Mouse (Mus musculus) monocyte, adult 5-6 weeks (primary cell): ENCODE data around the gene Ccdc171. TPM values are rescaled to one million over a fixed set of nuclear protein-coding genes. Genes with fewer than 3 reads are reported as not detected.
A peak's percentile ranks its signal among the peaks of the same experiment; 100 is the strongest.
"Not testable (repeated sequence)": the region's sequence is repeated elsewhere in the genome, so short reads cannot be mapped to it uniquely, and the experiment has no call there.

ENCODE experiments used
- ATAC-seq: fragments of 153-309, 156-312 bp; replicated peaks from 2 replicates; pipeline ENCODE4 v1.8.0; 2017; ENCODE audit warnings: mild to moderate bottlenecking; ENCODE audit not compliant: low TSS enrichment, insufficient number of reproducible peaks, severe bottlenecking, poor library complexity, low FRiP score
- total RNA-seq: library from RNA; stranded (forward); fragments of 200-1000, 200-491, 200-594 nt; gene quantifications from 3 replicates; pipeline ENCODE4 v1.2.3, GENCODE M21; 2017

Gene Ccdc171
- total RNA-seq, result 20.6 to 27.2 TPM (median 24.0 TPM) in 3 replicates

DNA sequence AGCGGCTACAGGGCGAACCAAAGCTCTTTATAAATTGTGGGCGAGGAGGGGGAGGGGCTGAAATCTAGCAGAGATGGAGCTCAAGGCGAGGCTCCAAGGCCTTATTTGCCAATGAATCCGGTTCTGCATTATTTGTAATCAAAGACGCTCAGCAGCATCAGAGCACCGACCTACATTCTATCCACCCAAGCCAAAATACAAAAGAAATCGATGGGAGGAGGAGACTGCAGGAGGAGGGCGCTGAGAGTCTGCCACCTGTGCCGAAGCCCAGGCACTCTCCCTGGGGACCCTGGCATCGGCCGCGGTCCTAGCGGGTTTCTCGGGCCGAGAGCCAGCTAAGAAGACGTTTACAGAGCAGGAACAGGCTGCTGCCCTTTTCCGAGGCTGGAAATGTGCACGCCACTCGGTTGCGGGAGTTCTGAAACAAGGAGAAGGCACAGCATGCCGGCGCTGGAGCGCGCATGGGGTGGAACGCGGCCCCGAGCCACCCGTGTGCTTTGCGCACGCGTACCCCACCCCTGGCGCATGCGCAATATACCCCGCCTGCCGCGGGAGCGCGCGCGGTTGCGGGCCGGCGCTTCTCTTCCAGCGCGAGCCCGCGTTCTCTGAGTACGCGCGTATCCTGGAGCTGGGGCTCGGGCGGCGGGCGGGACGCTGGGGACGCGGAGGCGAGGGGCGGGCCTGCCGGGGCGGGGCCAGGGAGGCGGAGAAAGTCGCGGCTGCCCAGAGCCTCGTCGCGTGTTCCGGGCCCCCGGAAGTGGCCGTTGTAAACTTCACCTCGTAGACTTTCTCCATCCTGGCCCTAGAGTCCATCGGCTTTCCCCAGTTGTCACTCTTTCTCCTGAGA, at the start of gene Ccdc171:
Gene Ccdc171, plus strand, starts transcription at position 703 of the 847 bp plus-strand sequence.
- ATAC-seq, result peak; percentile 85

DNA sequence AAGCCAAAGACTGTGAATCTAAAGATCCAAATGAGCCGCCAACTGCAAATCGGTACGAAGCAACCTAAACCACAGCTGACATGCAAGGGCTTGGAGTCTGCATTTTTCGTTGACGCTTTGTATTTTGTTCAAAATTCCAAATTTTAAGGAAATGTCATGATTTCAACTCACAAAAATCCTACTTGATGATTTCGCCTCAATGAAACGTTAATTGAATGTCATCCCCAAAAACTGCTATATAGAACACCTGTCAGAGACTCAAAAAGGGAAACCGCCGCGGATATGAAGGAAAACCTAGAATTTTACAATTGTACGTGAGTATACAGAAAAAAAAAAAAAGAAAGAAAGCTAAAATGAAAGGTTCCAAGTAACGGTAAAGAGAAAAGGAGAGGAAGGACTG, 40.1 kb upstream of the Ccdc171 start:
- no peak for ATAC-seq

DNA sequence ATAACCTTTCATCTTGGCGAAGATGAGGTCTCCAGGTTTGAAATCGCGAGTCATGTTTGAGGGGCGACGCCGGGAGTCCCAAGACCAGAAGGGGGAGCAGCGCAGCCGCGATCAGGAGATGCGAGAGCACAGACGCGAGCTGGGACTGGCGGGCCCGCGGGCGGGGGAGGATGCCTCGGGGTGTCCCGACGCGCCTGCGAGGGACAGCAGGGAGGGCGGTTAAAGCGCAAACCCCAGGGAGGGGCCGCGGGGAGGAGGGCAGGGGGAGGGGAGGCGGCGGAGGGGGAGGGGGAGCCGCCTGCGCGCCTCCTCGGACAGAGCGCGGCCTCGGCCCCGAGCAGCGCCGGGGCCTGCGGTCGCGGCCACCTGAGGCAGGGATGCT, 39.6 kb upstream of the Ccdc171 start:
- ATAC-seq, result peak; percentile 73

DNA sequence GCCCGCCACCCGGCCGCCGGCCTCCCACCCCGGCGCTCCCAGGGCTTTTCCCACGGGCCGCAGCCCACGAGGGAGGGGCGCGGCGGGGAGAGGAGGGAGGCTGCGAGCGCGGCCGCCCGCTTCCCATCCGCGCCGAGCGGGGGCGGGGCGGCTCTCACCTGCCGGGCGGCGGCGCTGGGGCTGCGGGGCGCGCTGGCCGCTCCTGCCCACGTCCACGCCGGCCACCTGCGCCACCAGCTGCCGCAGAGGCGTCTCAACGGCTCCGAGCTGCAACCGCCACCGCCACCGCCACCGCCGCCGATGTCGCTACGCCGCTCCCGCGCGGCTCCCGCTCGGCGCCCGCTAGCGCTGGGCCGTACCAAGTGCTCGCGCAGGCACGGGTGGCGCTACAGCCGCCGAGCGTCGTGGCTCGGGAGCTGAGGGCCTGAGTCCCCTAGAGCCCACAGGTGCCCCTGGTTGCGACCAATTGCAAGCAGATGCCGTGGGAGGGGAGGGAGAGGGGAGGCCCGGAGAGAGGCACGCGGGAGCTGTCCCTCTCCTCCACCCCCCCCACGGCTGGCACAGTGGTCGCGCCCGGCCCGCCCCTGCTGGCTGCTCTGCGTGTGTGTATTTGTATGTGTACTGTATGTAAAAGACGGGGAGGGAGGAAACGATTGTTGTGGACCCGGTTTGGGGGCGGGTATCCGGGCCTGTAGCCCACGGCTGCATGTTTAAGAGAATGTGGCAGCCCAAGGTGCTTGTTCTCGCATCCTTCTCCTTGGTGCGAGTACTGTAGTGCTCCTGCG, 39.0 kb upstream of the Ccdc171 start, which contains the start of gene Psip1:
Gene Psip1, minus strand, starts transcription at position 343 of the 785 bp plus-strand sequence.
- peak; percentile 89 for ATAC-seq

DNA sequence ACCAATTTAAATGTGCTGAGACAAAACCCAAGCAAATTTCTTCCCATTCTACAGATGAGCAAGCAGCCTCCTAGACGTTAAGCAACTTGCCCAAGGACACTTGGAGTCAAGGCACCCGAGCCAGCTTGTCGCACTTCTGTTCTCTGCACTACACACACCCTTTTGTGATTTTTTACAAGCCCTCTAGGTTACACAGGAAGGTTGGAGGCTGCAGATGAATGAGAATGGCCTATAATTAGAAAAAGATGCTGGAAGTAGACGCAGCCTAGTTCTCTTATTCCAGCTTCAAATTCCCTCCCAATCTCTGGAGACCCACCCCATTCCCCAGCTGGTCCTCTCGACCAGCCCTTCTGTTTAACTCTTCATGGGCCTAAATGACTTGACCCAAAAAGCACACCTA, 36.2 kb upstream of the Ccdc171 start:
- no peak for ATAC-seq

DNA sequence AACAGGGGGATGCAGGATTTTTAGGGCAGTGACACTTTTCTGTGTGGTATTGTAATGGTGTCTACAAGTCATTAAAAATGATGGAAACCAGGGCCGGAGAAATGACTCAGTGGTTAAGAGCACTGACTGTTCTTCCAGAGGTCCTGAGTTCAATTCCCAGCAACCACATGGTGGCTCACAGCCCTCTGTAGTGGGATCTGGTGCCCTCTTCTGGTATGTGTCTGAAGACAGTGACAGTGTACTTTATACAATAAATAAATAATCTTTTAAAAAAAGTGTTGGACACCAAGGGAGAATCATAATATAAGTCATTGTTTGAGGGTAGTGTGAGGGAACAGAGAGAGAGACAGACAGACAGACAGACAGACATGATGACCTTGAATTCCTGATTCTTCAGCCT, 32.2 kb upstream of the Ccdc171 start:
- no peak for ATAC-seq

DNA sequence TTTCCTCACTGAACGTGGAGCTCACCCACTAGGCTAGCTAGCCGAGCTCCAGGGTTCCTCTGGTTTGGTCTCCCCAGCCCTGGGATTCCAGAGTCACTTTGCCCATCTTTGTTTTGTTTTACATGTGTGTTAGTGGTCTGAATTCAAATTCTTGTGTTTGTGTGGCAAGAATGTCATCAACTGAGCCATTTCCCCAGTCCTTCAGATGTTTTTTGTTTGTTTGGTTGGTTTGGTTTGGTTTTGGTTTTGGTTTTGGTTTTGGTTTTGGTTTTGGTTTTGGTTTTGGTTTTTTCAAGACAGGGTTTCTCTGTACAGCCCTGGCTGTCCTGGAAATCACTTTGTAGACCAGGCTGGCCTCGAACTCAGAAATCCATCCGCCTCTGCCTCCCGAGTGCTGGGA, 28.3 kb upstream of the Ccdc171 start:
- ATAC-seq, result not testable (repeated sequence)

DNA sequence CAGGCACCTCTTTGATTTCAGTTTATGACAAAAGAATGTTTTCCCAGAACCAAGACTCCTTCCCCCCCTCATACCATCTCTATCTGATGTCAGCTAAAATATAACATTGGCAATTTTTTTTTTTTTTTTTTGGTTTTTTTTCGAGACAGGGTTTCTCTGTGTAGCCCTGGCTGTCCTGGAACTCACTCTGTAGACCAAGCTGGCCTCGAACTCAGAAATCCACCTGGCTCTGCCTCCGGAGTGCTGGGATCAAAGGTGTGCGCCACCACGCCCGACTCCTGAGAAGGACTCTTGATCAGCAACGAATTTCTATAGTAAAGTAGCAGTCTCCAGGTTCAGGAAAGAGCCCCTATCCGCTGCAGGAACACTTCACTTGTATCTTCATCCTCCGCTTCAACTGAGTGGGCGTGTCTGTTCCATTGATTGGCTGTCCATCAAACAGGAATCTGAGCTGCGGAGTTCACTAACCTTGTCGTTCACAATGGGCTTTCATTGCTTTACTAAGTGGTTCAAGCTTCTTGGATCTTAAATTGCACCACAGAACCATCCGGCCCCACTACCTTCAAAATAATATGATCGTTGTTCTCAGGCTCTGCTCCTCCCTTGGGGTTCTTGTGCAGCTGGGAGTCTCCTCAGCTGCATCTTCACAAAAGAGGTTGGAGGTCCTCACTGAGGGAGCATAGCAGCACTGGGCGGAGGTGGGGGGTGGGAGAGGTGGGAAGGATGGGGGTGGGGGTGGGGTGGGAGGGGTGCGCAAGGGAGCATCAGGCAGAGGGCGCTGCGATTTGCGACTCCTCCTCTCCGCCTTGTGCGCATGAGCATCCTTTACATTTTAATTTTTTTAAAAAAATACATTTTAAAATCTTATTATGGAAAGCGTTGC, 24.9 kb upstream of the Ccdc171 start:
- no peak for ATAC-seq

DNA sequence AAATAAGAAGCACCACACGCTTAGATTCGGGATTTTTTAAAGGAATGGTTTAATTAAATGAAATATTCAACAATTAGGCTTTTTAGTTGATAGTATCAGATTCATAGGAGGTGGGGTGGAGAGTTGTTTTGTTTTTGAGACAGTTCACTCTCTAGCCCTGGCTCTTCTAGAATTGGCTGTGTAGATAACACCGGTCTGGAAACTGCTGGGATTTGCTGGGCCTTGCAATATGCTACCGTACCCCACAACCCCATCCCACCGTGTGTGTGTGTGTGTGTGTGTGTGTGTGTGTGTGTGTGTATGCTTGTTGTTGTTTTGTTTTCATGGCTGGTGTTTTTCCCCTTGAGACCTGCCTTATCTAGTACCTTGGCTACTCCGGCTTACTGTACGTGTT, 24.3 kb upstream of the Ccdc171 start:
- no peak for ATAC-seq

DNA sequence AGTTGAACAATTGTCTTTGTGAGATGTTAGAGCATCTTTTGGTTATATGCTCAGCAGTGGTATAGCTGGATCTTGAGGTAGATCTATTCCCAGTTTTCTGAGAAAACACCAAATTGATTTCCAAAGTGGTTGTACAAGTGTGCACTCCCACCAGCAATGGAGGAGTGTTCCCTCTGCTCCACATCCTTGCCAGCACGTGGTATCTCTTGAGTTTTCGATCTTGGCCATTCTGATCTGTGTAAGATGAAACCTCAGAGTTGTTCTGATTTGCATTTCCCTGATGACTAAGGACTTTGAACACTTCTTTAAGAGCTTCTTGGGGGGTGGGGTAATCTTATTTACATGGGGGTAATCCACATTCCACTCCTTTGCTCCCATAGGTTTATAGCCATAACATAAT, 15.7 kb upstream of the Ccdc171 start:
- no peak for ATAC-seq

DNA sequence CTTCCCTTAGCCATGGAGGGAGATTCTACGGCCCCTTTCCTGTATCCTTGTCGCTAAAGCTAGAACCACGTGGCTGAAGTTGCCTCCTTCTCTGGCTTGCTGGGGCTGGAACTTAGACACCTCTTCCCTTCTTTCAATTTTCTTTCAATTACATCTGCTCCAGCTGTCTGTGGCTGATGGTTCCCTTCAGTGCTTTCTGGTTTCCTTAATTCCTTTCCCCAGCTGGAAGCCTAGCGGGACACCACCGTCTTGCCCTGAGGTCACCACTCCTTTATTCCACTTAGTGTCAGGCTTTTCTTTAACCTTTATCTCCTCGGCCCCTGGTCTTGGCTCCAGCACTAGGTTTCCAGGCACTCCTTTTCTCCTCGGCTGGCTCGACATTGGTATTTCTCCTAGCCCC, 14.3 kb upstream of the Ccdc171 start:
- ATAC-seq, result no peak

DNA sequence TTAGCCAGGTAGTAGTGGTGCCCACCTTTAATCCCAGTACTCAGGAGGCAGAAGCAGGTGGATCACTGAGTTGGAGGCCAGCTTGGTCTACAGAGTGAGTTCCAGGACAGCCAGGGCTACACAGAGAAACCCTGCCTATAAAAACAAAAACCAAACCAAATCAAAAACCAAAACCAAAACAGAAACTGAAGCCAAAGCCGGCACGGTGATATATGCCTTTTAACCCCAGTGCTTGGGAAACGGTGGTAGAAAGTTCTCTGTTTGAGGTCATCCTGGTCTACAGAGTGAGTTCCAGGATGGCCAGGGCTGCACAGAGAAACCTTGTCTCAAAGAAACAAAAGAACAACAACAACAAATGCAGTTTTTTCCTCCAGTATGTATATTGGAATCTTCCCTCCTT, 13.1 kb upstream of the Ccdc171 start:
- ATAC-seq, result no peak

DNA sequence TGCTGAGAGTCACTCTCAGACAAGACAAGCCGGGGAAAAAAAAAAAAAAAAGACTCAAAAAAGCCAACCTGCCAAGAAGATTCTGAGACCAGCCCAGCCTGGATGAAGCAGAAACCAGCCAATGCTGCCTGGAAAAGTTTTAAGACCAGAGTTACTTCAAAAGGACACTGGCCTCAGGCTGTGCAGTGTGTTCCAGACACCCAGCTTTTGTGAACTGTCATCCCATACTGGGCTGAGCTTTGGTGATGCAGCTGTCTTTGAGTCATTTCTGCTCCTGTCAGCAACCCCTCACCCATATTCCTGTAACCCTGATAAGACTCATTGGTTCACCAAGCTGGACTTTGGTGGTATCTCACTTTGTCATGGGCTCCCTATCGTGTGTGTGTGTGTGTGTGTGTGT, 12.7 kb upstream of the Ccdc171 start:
- no peak for ATAC-seq

DNA sequence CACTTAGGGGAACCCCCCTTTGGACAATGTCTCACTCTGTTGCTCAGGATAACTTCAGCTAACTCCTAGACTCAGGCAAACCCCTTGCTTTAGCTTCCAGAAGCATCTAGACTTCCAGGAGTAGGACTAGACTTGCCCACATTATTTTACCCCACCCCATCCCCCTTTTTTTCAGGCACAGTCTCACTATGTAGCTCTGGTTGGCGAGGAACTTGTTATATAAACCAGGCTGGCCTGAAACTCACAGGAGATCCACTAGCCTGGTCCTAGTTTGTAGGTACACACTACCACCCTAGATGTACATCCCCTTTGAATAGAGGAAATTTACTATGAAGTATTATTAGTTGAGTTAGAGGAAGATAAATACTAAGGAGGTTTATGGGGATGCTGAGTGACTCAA, 11.2 kb upstream of the Ccdc171 start:
- no peak for ATAC-seq

DNA sequence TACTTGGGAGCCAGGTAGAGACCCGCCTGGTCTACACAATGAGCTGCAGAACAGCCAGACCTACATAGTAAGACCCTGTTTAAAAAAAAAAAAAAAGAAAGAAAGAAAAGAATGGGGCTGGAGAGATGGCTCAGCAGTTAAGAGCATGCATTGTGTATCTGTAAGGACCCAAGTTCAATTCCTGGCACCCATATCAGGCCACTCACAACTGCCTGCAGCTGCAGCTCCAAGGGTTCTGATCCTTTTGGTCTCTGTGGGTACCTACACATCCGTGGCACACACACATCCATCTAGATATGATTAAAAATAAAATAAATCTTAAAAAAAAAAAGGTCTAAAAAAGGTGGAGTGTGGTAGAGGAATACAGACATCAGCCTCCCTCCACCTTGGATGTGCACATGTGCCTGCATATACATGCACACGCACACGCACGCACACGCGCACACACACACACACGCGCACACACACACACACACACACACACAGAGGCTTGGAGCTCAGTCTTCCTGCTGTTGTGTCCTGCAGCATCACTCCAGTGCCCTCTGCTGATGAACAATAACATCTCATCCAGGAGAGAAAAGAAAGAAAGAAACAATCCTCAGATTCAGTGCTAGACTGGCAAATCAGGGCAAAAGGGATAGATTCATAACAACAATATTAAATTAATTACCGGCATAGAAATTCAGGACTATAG, 10.2 kb upstream of the Ccdc171 start:
- ATAC-seq, result no peak

DNA sequence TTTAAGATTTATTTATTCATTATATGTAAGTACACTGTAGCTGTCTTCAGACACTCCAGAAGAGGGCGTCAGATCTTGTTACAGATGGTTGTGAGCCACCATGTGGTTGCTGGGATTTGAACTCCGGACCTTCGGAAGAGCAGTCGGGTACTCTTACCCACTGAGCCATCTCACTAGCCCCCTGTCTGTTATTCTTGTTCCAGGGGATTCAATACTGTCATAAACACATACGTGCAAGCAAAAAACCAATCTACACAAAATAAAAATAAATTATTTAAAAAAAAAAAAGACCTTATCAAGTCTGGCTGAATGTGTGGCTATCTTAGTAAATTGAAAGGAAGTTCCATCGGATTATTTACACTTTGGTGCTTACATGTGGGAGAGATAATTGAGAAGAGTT, 9.2 kb upstream of the Ccdc171 start:
- not testable (repeated sequence) for ATAC-seq

DNA sequence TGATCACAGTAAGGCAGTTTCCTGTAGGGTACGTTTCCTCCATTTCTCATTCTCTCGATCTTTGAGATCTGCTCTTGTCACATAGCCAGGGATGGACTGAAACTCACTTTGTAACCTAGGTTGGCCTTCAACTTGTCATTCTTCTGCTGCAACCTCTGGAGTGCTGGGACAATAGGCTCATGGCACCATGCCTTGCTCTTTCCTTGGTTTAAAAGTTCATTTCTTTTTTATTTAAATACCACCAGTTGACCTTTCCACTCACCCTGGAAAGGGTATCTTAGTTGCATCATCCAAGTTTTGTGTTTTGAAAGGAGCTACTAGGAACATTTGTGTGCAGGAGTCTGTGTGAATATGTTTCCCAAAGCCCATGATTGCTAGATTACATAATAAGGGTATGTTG, 6.2 kb upstream of the Ccdc171 start:
- ATAC-seq, result no peak

DNA sequence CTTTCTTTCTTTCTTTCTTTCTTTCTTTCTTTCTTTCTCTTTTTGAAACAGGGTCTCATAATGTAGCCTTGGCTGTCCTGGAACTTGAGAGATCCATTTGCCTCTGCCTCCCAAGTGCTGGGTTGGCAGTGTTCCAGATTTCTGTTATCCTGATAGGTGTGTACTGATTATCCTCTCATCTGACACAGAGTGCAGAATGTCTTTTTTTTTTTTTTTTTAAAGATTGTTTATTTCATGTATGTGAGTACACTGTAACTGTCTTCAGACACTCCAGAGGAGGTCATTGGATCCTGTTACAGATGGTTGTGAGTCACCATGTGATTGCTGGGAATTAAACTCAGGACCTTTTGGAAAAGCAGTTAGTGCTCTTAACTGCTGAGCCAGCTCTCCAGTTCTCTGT, 5.5 kb upstream of the Ccdc171 start:
- ATAC-seq, result no peak

DNA sequence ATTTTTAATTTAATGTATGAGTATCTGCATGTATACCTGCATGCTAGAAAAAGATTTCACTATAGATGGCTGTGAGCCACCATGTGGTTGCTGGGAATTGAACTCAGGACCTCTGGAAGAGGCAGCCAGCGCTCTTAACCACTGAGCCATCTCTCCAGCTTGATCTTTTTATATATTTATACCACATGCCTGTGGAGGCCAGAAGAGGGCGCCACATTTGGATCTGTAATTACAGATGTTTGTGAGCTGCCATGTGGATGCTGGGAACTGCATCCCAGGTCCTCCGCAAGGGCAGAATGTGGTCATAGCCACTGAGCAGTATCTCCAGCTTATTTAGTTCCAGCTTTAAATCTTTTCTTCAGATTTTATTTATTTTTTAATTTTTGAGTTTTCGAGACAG, 5.0 kb upstream of the Ccdc171 start:
- no peak for ATAC-seq
